Comparison of ENCODE assay signal across 9 mouse cellular contexts in the genomic region with DNA sequence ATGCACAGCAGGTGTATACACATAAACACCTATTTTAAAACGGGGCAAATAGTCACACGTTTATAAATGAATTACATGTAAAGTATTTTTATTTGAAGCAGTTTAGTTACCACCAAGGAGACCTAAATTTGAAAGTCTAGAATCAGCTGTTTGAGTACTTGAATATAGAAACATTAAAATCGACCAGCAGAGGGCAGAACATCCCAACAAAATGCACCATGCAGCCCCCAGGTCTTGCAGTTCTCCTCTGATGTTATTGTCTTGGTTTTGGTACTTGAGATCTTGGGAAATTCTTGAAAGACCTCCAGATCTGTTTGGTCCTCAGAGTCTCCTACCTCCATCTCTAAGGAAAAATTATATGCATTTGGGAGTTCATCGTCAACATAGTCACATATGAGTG.
DNase-seq lines count a peak whose midpoint lies in the region; ATAC-seq and TF ChIP-seq lines count a peak whose summit lies in the region.
"Had no signal": no experiment of that assay in that cellular context is flagged by ENCODE, and none has a peak within 500 bp of the region (broad histone marks: within the 10 kb centered on the region; RNA-seq: fewer than 3 reads in every experiment).

No protein-coding gene starts in this region.

- TF ChIP-seq CTCF in layer of hippocampus, adult 2 months (conservative IDR thresholded peaks at IDR 0.05): peak; percentile 79

- H3K27me3 ChIP-seq in intestine, embryonic 16.5 days (replicated peaks; ENCODE audit: control insufficient read depth, insufficient read depth, low read length): no peaks in the 10 kb centered on the region
- H3K27me3 ChIP-seq: liver, embryonic 15.5 days had no signal

- H3K4me1 ChIP-seq in intestine, embryonic 16.5 days (ENCODE audit: control insufficient read depth, insufficient read depth, low read length): peaks cover 4% of the 10 kb centered on the region; the same call in 1 of the 2 replicates
- H3K4me1 ChIP-seq: liver, embryonic 15.5 days had no signal

- DNase-seq in adrenal gland, postnatal 10 days: peak; percentile 7
- DNase-seq in adrenal gland, adult 8-10 months: no peak
- peak in 1 of 2 experiments; percentile 57 for DNase-seq in layer of hippocampus, adult 2 months (ENCODE audit: low spot score in 2 of 2)
- DNase-seq in layer of hippocampus, postnatal 36 days: no peak
- DNase-seq in MEL-GATA-1-ER (ENCODE audit: extremely low read depth, low read depth): peak; percentile 4
- DNase-seq in induced T-regulatory cell, adult 2 months (ENCODE audit: low read depth): peak; percentile 29
- no peak for DNase-seq in ovary, adult 18-20 months (ENCODE audit: low spot score)

- no peak overlapping the region for H3K27ac ChIP-seq in layer of hippocampus, adult 2 months
- no peak overlapping the region for H3K27ac ChIP-seq in intestine, embryonic 16.5 days (ENCODE audit: low read length)
- H3K27ac ChIP-seq: liver, embryonic 15.5 days had no signal

- 29% methylated on average over 4 of the region's 4 CpGs for WGBS in intestine, embryonic 16.5 days

- no peaks in the 10 kb centered on the region for H3K36me3 ChIP-seq in intestine, embryonic 16.5 days (ENCODE audit: control insufficient read depth, insufficient read depth, low read length)
- H3K36me3 ChIP-seq: liver, embryonic 15.5 days had no signal

- H3K9ac ChIP-seq in intestine, embryonic 16.5 days (ENCODE audit: low read depth, low read length): no peak overlapping the region
- H3K9ac ChIP-seq: liver, embryonic 15.5 days had no signal

- no peak overlapping the region for H3K4me3 ChIP-seq in layer of hippocampus, adult 2 months
- no peak overlapping the region for H3K4me3 ChIP-seq in intestine, embryonic 16.5 days (ENCODE audit: low read length)
- H3K4me3 ChIP-seq: liver, embryonic 15.5 days had no signal

- no peak for ATAC-seq in intestine, embryonic 16.5 days

- H3K9me3 ChIP-seq in intestine, embryonic 16.5 days (ENCODE audit: control insufficient read depth, low read length): no peaks in the 10 kb centered on the region
- H3K9me3 ChIP-seq: liver, embryonic 15.5 days had no signal

- H3K4me2 ChIP-seq in intestine, embryonic 16.5 days (ENCODE audit: low read depth, low read length): no peak overlapping the region
- H3K4me2 ChIP-seq: liver, embryonic 15.5 days had no signal

Comparison
In these comparisons a context has a peak if more than half of its experiments do, and no peak if none do; other contexts are left out.
1. DNase-seq: peak in adrenal gland, postnatal 10 days (single experiment), MEL-GATA-1-ER (single experiment) and induced T-regulatory cell, adult 2 months (single experiment); none in adrenal gland, adult 8-10 months (single experiment), layer of hippocampus, postnatal 36 days (0 of 2) and ovary, adult 18-20 months (single experiment).